Mouse (Mus musculus) ovary, postnatal 36 days (tissue): ENCODE results near the gene Kctd18.
A peak's percentile ranks its signal among the peaks of the same experiment; 100 is the strongest.

Experiments
- DNase-seq: peaks from one replicate; pipeline ENCODE4 v3.0.0; 2022; ENCODE audit warnings: low spot score, mixed read lengths

Kctd18 gene

DNA sequence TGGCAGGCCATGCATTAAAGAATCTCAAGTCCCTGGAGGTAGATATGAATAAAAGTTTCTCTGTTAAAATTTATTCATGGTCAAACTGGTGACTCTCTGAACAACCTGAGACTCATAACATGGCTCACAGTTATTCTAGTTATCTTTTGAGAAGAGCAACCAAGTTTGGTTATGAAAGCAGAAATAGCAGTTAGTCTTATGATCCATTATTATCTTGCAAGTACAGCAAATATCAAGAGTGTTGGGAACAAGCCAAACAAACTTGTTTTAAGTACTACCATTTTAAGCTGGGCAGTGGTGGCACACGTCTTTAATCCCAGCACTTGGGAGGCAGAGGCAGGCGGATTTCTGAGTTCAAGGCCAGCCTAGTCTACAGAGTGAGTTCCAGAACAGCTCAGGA is 27.5 kb downstream of the Kctd18 start:
- DNase-seq = no peak

GRCm38 (mm10) chr1:57989052-57989600 is 29.6 kb downstream of the Kctd18 start:
- peak; percentile 8 for DNase-seq

DNA sequence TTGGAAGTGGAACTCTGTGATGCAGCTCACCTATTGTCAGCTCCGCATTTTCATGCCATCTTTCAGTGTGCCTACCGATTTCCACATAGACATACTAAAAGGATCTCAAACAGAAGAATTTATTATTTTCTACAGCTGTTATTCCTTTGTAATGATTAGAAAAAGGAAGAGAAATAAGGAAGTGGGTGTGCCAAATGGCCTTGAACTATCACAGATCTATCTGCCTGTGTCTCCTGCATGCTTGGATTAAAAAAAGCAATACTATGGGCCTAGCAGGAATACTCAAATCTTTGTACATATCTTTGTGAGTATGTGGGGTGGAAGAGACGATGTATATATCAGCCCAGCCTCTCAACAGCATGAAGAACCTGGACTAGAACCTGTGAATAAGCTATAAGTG is 41.9 kb downstream of the Kctd18 start:
- DNase-seq = no peak

- no peak for DNase-seq
These were observed 47.2 kb downstream of the Kctd18 start for GRCm38 (mm10) chr1:57971588-57971987.

- peak; percentile 97 for DNase-seq
These were observed 49.2 kb downstream of the Kctd18 start for GRCm38 (mm10) chr1:57969327-57970271.

DNA sequence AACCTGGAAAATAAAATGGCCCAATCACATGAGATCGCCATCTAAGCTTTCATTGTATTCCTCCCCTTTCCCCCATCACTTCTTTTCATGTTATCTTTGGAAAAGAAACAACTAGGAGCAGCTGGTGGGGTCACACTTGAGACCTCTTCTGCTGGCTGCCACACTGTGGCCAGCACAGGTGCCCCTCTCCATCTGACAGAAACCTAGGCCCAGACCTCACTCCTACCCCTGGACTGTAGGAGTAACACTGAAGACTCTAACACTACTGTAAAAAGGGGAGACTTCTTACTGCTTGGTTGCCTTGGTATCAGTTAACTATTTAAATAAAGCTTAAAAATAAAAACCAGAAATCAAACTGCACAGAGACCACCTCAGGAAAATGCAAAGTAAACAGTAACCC is 63.0 kb downstream of the Kctd18 start:
- no peak for DNase-seq

DNA sequence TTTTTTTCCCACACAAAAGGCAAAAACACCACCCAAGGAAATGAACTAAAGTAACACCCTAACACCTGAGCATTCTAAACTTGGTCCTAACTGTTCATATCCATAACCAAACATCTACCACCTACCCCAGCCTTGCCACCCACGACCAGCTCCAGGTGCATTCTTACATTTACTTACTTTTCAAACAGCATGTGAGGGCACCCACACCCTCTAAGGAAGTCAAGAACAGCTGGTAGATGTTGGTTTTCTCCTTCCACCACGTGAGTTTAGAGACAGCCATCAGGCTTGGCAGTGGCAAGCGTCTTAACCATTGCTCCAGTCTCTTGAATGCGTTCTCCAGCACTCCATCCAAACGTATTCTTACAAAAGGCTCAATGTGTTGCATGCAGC is 64.4 kb downstream of the Kctd18 start:
- DNase-seq = no peak

DNA sequence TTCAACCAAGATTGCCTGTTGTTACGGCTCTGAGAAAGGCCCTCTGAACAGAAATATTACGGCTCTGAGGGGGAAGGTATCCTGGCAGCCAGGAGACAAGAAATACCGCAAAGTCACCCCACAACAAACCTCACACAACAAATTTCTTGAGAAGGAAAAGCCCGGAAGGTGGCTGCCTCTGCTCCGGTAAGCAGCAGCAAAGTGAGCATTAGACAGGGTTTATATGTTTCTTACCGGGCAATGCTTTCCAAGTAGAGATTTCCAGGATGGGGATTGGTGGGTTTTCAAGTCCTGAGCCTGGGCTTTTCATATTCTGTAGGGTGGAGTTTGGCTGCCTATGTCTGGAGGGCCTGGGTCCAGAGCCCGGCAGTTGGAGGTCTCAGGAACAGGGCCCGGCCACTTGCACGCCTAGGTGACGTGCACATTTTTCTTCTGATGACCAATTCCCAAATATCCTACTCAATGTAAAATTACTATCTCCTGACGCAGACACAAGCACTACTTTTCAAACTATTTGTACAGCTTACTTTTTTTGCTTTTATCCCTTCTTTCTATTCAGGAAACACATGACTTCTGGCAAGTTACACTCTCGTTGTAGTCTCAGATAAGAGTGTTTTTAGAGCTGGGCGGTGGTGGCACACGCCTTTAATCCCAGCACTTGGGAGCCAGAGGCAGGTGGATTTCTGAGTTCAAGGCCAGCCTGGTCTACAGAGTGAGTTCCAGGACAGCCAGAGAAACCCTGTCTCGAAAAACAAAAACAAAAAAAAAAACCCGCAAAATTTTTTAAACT is 65.0 kb downstream of the Kctd18 start:
- DNase-seq = no peak

DNA sequence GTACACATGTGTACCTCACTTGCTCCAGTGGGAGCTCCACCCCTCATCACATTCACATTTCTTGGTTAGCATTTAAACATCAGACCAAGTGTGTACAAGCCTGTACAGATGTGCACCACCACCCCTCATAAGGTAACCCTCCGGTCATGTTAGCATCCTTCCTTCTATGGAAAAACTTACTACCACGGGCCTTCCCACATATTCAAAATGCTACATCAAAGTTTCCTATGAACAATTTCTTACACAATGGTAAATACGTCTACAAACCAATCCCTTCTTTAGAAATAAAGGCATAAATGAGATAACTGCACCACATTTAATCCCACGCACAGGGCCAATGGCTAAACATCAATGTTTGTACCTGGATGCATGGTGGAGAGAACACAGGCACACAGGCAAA is 66.2 kb downstream of the Kctd18 start:
- DNase-seq = no peak

DNA sequence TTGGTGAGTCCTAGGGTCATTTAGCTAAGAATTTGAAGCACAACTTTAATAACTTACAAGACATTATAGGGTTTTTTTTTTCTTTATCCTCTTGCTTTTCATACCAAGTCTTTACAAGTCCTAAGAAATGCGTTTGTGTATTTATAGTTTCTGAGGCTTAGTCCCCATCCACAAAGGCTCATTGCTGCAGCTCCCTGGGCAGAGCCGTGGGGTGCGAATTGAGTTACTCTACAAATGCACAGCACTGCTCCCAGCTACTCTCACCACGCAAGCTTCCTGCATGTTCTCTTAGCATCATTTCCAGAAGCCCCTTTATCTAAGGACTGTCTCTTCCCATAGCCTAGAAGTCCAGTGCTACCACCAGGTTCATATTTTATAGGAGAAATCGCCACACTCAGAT is 69.0 kb downstream of the Kctd18 start:
- DNase-seq = no peak

DNA sequence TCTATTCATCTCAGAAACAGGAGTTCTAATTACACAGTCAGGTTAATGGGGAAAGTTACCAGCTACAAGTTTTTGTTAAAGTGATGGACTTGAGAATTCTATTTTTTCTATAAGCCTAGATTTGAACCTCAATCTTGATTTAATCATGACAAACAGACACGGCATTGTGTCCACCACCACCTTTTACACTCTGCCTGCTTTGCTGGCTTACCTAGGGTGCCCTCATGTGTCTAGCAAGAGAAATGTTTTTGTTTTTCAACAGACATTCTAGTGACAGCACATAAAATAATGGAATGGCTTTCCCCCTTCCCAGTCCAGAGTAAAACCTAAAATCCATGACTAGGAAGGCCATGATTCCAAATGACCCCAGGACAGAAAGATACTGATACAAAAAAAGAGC is 69.6 kb downstream of the Kctd18 start:
- DNase-seq = no peak

DNA sequence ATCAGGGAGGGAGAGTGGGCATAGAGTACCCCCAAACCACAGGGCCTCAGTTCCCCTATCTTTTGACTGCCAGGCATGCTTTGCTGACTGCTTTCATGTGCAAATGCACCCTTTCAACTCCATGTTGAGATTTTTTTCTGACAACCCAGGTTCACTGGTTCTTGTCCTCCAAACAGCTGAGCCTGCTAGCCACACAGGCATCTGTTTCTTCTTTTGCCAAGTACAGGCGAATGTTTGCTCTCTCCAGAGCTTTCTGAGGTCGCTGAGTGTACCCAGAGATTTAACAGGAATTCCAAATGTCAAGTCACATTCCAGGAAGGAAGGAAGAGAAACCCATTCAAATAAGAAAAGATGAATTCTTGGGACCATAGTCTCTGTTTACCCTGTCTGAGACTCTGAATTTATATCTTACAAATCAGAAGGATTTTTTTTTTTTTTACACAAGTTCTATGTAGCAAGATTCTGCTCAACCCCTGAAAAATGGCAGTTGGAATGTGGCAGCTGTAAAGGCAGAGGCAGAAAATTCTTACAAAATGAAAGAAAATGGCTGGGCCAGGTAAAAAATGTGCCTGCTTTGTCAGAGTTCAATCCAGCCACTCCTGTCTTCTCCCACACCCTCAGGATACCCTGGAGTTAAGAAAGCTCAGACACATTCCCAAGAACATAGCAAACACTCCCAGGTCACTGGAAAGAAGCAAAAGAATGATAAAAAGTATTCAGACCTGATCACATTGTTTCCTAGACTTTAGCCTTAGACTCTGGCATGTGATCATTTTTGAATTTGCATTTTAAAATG is 71.0 kb downstream of the Kctd18 start:
- no peak for DNase-seq

- DNase-seq = no peak
These were observed 76.5 kb downstream of the Kctd18 start for GRCm38 (mm10) chr1:57942215-57942614.

DNA sequence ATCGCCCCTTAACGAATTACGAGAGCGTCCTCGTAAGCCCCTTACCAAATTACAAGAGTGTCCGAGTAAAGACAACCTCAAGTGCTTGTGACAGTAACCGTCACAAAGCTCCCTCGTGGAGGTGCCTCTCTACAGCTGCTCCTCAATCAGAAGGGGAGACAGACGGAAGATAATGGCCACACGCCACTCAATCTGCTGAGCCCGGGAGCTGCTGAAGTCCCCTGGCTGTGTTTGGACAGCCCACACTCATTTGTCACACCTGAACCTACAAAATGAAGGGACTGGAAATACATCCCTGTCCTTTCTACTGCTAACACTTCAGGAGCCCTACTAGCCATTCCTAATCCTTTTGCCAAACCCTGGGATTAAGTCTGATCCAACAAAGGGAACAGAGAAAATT is 77.0 kb downstream of the Kctd18 start:
- DNase-seq = no peak

GRCm38 (mm10) chr1:57941095-57941494 is 77.7 kb downstream of the Kctd18 start:
- DNase-seq = no peak

- DNase-seq = no peak
These were observed 78.1 kb downstream of the Kctd18 start for GRCm38 (mm10) chr1:57940691-57941090.

DNA sequence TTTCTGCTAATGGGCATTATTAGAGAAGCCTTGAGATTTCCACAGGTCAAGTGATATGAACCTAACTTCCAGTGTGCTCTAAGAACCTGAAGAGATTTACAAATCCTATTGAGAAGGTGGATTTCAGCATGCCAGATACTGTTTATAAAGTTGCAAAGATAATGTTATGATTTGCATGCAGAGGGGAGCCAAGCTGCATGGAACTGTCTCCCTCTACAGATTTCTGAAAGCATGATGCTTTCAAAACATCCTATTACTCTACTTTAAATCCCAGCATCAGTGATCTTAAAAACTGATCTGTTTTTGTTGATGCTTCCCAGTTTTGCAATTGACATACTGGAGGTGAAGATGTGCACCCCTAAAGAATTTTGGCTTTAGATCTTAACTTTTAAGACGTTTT is 84.5 kb downstream of the Kctd18 start:
- no peak for DNase-seq

- DNase-seq = no peak
These were observed 100.2 kb downstream of the Kctd18 start for GRCm38 (mm10) chr1:57918567-57918966.

- no peak for DNase-seq
These were observed 101.4 kb downstream of the Kctd18 start for GRCm38 (mm10) chr1:57917342-57917741.

DNA sequence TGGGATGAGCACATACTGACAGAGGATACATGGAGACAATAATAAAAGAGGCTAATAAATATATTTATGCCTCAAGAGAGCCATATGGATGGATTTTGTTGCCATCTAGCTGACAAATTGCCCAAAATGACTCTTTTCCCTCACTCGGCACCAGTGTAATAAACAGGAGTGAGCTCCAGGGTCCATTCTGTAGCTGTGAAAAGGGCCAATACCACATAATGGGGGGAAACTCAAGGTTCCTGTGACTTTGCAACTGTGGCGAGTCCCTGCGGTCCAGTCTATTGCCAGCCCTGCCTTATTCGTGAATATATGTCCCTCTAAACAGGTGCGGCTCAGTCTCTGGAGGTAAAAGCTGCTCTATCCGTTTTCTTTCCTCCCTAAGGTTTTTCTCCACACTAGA is 107.2 kb downstream of the Kctd18 start:
- no peak for DNase-seq

DNA sequence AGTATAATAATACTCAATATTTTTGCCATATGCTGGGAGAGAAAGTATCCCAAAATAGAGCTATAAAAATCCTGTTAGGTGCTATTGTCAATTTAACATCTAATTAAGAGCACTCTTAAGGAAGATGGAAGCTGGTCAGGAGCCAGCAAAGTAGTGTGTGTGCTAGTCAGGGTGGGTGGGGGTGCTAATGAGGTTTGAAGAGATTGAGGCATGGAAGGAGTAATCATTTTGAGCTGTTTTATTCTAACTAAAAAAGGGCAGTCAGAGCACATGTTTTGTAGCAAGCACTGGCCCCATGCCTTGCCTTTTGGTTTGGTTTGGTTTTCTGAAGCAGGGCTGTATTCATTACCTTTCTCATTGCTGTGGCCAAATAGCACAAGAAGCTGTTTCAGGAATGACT is 112.4 kb downstream of the Kctd18 start:
- DNase-seq = no peak

DNA sequence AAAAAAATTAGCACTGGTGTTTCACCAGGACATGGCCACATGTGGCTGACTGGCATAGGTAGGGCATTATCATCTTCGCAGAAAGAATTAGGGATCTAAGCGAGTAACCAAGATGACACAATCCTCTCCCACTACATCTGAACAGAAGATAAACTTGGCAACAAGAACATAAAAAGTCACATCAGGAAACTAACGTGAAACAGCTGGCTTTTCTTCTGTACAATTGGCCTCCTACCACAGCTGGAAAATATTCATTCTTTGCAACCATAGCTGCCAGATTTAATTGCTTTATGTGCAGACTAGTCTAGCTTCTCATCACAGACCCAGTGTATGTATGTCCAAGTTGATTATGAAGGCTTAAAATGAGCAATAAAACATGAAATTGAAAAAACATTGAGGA is 112.8 kb downstream of the Kctd18 start:
- no peak for DNase-seq
